Mouse (Mus musculus) thymus, adult 2 months (tissue): ENCODE data around the gene Glyctk.

Experiments
- CTCF ChIP-seq: fragments of 200-500 bp; IDR thresholded peaks from 2 replicates; pipeline ENCODE4 v1.5.1; 2012; ENCODE audit warnings: mild to moderate bottlenecking, control low read depth, low read length, moderate library complexity, borderline replicate concordance; ENCODE audit not compliant: control insufficient read depth, poor library complexity, insufficient read depth; ENCODE audit errors: extremely low read depth
- POLR2A ChIP-seq: fragments of 200-500 bp; IDR thresholded peaks from 2 replicates; pipeline ENCODE4 v1.6.1; 2012; ENCODE audit warnings: mild to moderate bottlenecking, low read length, control low read depth, moderate library complexity; ENCODE audit not compliant: control insufficient read depth, poor library complexity, insufficient read depth; ENCODE audit errors: extremely low read depth

DNA sequence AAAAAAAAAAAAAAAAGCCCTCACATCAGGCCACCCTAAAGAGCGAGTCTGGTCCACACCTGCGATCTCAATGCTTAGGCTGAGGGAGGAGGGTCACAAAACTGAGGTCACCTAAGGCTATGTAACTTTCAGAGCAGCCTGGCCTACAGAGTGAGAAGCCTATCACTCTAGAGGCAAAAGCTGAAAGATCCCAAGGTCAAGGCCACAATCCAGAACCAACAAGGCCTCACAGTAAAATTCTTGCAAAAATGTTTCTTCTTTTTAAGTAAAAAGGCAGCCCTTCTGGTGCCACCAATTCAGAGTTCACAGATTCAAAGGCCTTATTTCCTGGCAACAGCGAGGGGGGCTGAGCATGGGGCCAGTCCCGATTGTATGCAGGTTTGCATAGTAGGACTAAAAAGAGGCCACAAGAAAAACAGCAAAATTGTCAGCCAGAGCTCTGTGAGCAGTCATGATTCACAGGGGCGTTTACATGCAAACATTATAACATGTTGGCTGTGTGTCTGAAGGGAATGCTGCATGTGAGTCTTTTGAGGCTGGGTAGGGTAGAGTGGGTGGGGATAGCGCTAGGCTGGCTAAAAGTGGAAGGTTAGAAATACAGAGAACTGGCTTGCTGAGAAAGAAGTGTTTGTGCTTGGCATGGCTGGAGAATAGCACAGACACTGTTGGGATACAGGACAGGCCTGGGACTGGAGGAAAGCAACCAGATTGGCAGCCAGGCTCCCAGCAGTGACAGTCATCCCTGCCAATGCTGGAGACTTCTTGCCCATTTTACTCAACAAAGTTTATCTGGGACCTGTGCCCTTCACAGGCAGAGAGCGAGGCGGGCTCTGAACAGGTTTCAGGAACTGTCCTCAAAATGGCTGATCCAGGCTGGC is 36.2 kb upstream of the Glyctk start:
- TF ChIP-seq CTCF (no peak), POLR2A (no peak)
